Mouse (Mus musculus): ENCODE results near the gene Xk. TPM values are rescaled to one million over a fixed set of nuclear protein-coding genes. Genes with fewer than 3 reads are reported as not detected.
"Not testable (repeated sequence)": the region's sequence is repeated elsewhere in the genome, so short reads cannot be mapped to it uniquely, and the experiment has no call there.

Gene Xk
- polyA plus RNA-seq, 1 experiment from 2014 or later = 0.61 TPM

DNA sequence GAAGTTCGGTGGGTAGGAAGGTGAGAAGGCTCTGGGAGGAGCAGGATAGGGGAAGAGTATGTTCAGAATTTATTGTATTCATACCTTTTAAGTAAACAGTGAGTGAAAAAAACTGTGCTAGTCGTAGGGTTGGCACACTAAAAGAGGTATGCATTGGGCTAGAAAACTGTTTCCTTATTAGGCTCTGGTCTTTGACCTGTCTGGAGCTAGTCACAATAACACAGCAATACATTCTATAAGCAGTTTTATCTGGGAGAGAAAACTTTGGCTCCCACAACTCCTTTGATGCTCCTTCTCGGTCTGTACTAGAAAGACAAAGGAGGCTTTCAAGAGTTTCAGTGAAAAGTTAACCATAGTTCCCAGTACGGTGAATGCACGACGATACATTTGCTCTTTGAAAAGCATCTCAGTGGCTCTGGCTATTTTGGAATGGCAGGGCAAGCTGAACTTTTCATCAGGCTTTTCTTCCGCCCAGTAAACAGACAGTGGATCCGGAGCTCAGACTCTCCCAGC lies 553 bp upstream of the Xk start:
- no peaks in the 10 kb centered on the region for H3K36me3 ChIP-seq (ENCODE audit: insufficient read depth, low read length)
- 27% methylated on average over 8 of the region's 8 CpGs for WGBS

DNA sequence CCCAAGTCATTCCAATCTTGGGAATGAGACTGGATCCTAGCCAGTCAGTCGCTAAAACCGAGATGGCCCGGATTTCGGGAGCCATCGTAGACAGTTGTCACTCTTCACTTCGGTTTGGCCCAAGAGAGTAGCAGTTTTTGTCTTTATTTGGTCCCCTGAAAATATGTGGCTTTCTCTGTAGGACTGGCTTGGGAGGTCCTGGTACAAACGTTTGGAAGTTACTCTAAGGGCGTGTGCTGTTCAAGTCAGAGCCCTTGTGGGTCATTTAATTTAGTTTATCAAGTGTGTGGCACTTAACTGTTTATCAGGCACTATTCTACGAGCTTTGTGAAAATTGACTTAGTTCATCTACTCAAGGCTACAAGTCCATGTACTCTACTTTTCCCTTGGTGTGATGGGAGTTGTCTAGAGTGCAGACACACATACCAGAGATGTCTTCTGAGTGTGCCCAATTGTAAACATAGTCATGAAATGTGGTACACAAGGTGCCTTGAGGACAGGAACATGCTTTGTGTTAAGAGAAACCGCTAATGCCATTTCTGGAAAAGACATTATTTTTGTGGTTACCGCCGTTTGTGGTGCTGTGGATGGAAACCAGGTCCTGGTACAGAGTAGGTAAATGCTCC lies 934 bp downstream of the Xk start:
- H3K9ac ChIP-seq (ENCODE audit: low read depth, low read length) = no peak overlapping the region
- H3K36me3 ChIP-seq (ENCODE audit: insufficient read depth, low read length) = no peaks in the 10 kb centered on the region
- DNase-seq (ENCODE audit: low spot score) (no peak), ATAC-seq (replicated peaks; ENCODE audit: low FRiP score, low read depth) (no peak)
- peak overlapping the region; percentile 54 for H3K4me2 ChIP-seq (ENCODE audit: low read length)
- H3K9me3 ChIP-seq (replicated peaks; ENCODE audit: low read length) = no peaks in the 10 kb centered on the region
- 60% methylated on average over 12 of the region's 12 CpGs for WGBS
- no peaks in the 10 kb centered on the region for H3K4me1 ChIP-seq (replicated peaks; ENCODE audit: insufficient read depth, low read length)
- no peaks in the 10 kb centered on the region for H3K27me3 ChIP-seq (ENCODE audit: insufficient read depth, low read length)
- no peak overlapping the region for H3K27ac ChIP-seq
- no peak overlapping the region for H3K4me3 ChIP-seq (replicated peaks; ENCODE audit: low read depth, low read length)
- TF ChIP-seq CTCF (IDR thresholded peaks at IDR 0.05; ENCODE audit: low read depth) = no peak

More for the DNA sequence above, 553 bp upstream of the Xk start:
- H3K4me3 ChIP-seq (replicated peaks; ENCODE audit: low read depth, low read length) = peak overlapping the region; percentile 51
- DNase-seq (ENCODE audit: low spot score) (no peak), ATAC-seq (replicated peaks; ENCODE audit: low FRiP score, low read depth) (no peak)
- H3K27ac ChIP-seq = peak overlapping the region; percentile 28; the same call in 1 of the 2 replicates
- no peaks in the 10 kb centered on the region for H3K27me3 ChIP-seq (ENCODE audit: insufficient read depth, low read length)
- no peak for TF ChIP-seq CTCF (IDR thresholded peaks at IDR 0.05; ENCODE audit: low read depth)
- no peak overlapping the region for H3K9ac ChIP-seq (ENCODE audit: low read depth, low read length)
- peak overlapping the region; percentile 54 for H3K4me2 ChIP-seq (ENCODE audit: low read length)
- H3K4me1 ChIP-seq (replicated peaks; ENCODE audit: insufficient read depth, low read length) = no peaks in the 10 kb centered on the region
- H3K9me3 ChIP-seq (replicated peaks; ENCODE audit: low read length) = no peaks in the 10 kb centered on the region

DNA sequence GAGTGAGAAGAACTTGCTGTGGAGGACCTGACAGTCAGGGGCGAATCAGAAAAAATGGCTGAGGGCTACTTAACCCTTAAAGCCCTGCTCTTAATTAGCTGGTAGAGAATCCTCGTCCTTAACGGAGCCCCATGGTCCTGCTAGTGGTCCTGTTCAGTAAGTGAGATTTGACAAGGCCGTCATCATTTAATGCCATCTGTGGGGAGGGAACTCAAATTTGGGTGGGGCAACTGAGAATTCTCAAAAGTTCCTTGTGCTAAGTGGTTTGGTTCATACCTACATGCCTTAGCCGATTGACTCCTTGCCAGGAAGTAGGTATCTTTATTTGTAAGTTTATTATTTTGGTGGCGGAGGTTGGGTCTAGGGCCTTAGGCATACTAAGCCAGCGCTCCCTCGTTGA lies 1.8 kb downstream of the Xk start:
- DNase-seq (ENCODE audit: low spot score) (no peak), ATAC-seq (replicated peaks; ENCODE audit: low FRiP score, low read depth) (no peak)

DNA sequence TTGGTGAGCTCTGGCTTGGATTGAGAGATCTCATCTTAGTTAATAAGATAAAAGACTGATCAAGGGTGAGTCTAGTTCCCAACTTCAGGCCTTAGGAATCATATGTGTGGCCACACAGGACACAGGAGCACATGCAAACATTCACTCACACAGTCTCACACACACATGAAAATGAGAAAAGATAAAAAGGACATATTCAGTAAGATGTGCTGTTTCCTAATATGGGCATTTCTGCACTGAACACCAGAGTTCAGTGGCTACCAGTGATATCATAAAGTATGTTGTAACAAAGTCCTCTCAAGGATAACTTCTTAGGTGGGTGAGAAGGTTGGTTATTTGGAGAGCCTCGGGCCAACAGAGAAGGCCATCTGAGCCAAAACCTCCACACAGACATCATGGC lies 10.9 kb downstream of the Xk start, which contains the start of gene H2al1m:
Gene H2al1m (plus strand): TSS at position 301 of the 400 bp plus-strand sequence.
- not testable (repeated sequence) for ATAC-seq (replicated peaks; ENCODE audit: low FRiP score, low read depth); H3K4me3 ChIP-seq (replicated peaks; ENCODE audit: low read depth, low read length); H3K27me3 ChIP-seq (ENCODE audit: insufficient read depth, low read length); H3K9ac ChIP-seq (ENCODE audit: low read depth, low read length); H3K9me3 ChIP-seq (replicated peaks; ENCODE audit: low read length); H3K27ac ChIP-seq; H3K4me2 ChIP-seq (ENCODE audit: low read length); H3K4me1 ChIP-seq (replicated peaks; ENCODE audit: insufficient read depth, low read length); H3K36me3 ChIP-seq (ENCODE audit: insufficient read depth, low read length); DNase-seq (ENCODE audit: low spot score)
- no CpG with 5 or more reads among the region's 1 CpGs for WGBS

More for the DNA sequence above, 1.8 kb downstream of the Xk start:
- no peak for TF ChIP-seq CTCF (IDR thresholded peaks at IDR 0.05; ENCODE audit: low read depth)
- Histone ChIP-seq H3K4me3 (replicated peaks; ENCODE audit: low read depth, low read length) (no peak overlapping the region), H3K36me3 (ENCODE audit: insufficient read depth, low read length) (no peaks in the 10 kb centered on the region), H3K27me3 (ENCODE audit: insufficient read depth, low read length) (no peaks in the 10 kb centered on the region), H3K27ac (no peak overlapping the region), H3K4me1 (replicated peaks; ENCODE audit: insufficient read depth, low read length) (no peaks in the 10 kb centered on the region), H3K9me3 (replicated peaks; ENCODE audit: low read length) (no peaks in the 10 kb centered on the region), H3K9ac (ENCODE audit: low read depth, low read length) (no peak overlapping the region), H3K4me2 (ENCODE audit: low read length) (no peak overlapping the region)
- WGBS = 77% methylated on average over 8 of the region's 8 CpGs

DNA sequence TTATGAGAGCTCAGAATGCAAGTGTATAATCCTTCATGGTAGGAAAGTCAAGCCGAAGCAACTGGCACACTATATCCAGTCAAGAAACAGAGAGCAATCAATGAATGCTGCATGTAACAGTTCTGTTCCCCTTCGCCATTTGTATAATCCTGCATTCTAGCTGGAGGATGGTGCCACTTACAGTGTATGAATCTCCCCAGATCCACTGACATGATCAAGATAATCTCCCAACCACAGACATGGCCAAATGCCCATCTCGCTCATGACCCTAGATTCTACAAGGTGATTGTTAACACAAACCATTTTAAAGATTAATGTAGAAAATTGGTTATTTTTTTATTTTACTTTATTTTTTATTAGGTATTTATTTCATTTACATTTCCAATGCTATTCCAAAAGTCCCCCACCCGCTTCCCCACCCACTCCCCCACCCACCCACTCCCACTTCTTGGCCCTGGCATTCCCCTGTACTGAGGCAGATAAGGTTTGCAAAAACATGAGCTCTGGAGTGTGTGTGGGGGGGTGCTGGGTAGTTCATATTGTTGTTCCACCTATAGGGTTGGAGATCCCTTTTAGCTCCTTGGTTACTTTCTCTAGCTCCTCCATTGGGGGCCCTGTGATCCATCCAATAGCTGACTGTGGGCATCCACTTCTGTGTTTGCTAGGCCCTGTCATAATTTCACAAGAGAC lies 20.7 kb downstream of the Xk start:
- not testable (repeated sequence) for H3K4me1 ChIP-seq (replicated peaks; ENCODE audit: insufficient read depth, low read length); H3K4me2 ChIP-seq (ENCODE audit: low read length); H3K27me3 ChIP-seq (ENCODE audit: insufficient read depth, low read length); H3K9ac ChIP-seq (ENCODE audit: low read depth, low read length); ATAC-seq (replicated peaks; ENCODE audit: low FRiP score, low read depth); H3K36me3 ChIP-seq (ENCODE audit: insufficient read depth, low read length); H3K27ac ChIP-seq; H3K4me3 ChIP-seq (replicated peaks; ENCODE audit: low read depth, low read length); DNase-seq (ENCODE audit: low spot score); H3K9me3 ChIP-seq (replicated peaks; ENCODE audit: low read length)
- WGBS = 84% methylated on average over 3 of the region's 4 CpGs

DNA sequence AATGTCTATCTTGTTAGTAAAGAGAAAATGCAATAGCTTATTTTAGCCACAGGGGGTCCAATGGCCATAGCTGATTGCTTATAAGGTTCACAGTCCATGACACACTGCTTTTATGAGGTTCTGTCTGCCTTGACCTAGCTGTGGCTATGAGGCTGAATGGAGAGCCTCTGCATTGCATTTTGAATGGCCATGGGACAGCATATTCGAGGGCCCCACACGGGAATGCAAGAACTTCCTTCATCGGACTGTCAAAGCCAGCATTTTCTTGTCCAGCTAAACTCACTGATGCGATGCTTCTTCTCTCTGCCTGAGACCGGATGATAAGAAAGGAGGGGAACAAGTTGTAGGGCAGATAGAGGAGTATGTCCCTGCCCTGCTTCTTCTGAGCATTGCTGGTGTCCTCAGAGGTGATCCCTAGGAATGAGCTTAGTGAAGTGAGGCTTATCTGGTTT lies 25.9 kb downstream of the Xk start:
- H3K4me1 ChIP-seq (replicated peaks; ENCODE audit: insufficient read depth, low read length) = no peaks in the 10 kb centered on the region
- H3K9me3 ChIP-seq (replicated peaks; ENCODE audit: low read length) = no peaks in the 10 kb centered on the region
- no peak overlapping the region for H3K9ac ChIP-seq (ENCODE audit: low read depth, low read length)
- no peaks in the 10 kb centered on the region for H3K36me3 ChIP-seq (ENCODE audit: insufficient read depth, low read length)
- no peak for DNase-seq (ENCODE audit: low spot score)
- no peak overlapping the region for H3K4me2 ChIP-seq (ENCODE audit: low read length)
- no peak overlapping the region for H3K27ac ChIP-seq
- WGBS = 84% methylated on average over 5 of the region's 5 CpGs
- no peaks in the 10 kb centered on the region for H3K27me3 ChIP-seq (ENCODE audit: insufficient read depth, low read length)
- peak; percentile 21; the same call in 1 of the 2 replicates for TF ChIP-seq CTCF (IDR thresholded peaks at IDR 0.05; ENCODE audit: low read depth)
- no peak overlapping the region for H3K4me3 ChIP-seq (replicated peaks; ENCODE audit: low read depth, low read length)
- no peak for ATAC-seq (replicated peaks; ENCODE audit: low FRiP score, low read depth)
